Mouse (Mus musculus) liver (tissue): ENCODE data around the gene Olfr750.

Experiments
- DNase-seq: peaks from one replicate; pipeline ENCODE4 v3.0.0-alpha.2; 2020; ENCODE audit warnings: mixed read lengths

Gene Olfr750

GRCm38 (mm10) chr14:51088166-51088969 is 14.1 kb upstream of the Olfr750 start:
- DNase-seq = peak; percentile 89

- DNase-seq = no peak
Measured at GRCm38 (mm10) chr14:51087762-51088161, 13.5 kb upstream of the Olfr750 start.

DNA sequence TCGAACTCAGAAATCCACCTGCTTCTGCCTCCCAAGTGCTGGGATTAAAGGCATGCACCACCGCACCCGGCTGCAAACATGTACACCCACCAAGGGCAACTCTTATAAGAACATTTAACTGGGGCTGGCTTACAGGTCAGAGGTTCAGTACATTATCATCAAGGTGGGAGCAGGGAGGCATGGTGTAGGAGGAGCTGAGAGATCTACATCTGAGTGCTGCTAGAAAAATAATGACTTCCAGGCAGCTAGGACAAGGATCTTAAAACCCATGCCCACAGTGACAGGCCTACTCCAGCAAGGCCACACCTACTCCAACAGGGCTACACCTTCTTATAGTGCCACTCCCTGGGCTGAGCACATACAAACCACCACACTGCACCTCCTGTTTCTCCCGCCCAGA is 11.7 kb upstream of the Olfr750 start:
- peak; percentile 42 for DNase-seq

DNA sequence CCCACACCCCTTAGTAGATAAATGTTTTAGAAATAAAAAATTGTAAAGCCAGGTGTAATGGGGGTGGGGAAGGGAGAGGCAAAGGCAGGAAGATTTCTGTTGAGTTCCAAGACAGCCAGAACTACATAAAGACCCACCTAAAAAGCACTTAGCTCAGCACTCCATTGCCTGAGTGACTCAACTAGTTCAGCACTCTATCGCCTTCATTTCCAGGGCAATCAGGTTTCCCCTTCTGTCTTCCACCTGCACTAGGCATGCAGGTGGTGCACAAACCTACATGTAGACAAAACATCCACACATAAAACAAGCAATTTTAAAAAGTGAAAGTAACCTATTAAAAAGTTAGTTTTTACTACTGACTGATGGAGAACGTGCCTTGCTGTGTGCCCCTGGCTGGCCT is 10.9 kb upstream of the Olfr750 start:
- no peak for DNase-seq

DNA sequence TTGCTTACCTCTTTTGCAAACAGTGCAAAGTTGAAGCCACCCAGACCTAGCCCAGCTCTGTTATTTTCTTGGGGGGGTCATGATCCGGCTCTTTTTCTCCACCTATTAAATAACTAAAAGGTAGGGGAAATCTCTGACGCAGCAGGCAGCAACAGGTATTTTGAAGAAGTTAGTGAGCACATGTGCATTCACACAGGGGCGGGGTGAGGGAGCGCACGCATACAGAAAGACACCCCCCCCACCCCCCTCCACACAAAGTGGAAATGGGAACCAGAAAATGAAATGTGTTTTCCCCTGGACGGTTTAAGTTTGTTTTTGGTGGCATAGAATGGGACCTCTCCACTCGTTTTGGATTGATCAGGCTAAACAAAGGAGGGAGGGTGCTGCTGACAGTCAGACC is 9.6 kb upstream of the Olfr750 start:
- DNase-seq = no peak

DNA sequence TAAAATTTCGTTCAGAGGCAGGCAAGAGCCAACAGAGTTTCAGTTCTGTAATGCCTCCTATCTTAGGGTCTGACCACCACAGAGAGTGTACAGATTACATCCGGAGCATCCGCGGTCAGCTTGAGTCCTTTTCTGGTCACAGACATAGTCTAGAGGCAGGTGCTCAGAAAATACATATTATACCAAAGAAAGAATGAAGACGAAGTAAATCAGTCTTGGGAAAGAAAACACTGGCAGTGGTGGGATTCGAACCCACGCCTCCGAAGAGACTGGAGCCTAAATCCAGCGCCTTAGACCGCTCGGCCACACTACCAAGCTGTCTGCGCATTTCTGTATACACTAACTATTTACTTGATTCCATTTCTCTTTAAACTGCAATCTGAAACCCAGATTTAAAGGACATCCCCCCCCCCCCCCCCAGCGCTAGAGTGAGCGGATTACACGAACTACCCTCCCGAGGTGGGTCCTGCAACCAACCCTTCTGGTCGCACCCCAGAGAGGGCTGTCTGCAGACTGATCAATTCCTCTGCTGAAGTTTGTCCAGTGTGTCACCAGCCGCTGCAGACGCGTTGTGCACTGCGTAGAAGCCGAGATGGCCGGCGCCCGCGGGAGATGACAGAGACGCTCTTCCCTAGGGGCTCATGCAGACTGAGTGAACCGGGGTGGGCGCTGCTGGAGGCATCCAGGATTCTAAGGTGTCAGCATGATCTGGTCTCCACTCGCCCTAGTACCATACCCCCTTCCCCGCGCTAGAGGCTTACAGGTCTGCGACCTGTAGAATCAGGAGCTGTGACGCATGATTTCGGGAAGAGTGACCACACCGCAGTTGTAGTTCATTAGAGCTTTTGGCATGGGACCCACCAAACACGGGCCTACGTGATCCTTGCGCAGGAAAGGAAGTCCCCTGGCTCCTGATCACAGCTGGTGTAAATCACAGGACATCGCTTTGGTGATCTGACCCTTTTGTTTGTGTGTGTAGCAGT is 8.7 kb upstream of the Olfr750 start:
- peak; percentile 79 for DNase-seq

- DNase-seq = no peak
Measured at GRCm38 (mm10) chr14:51081035-51081434, 6.8 kb upstream of the Olfr750 start.

DNA sequence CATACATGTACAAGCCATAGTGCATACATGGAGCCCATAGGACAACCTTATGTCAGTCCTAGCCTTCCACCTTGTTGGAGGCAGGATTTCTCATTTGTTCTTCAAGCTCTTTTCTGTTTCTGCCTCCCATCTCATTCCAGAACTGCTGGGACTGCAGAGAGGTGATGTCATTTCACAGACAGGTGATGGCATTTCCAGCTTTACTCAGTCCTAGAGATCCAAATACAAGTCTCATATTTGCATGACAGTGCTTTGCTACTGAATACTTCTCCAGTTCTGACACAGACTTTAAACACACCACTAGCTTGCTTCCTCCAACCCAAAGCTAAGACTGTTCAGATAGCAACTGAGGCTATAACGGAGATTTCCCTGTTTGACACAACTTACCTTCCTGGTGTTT is 4.9 kb upstream of the Olfr750 start:
- no peak for DNase-seq

DNA sequence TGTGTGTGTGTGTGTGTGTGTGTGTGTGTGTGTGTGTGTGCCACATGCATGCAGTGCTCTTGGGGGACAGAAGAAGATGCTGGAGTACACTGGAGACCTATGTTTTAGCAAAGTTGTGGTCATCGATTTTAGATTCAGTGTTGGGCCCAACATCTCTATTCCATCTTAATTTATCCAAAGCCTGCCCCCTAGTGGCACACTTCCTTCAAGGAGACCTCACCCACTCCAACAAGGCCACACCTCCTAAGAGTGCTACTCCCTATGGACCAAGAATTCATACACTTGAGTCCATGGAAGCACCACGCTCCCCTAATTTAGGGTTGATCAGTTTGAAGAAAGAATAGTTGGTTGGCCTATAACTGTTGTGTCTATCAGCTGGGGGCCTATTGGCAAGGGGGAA is 4.6 kb downstream of the Olfr750 start:
- DNase-seq = peak; percentile 68

DNA sequence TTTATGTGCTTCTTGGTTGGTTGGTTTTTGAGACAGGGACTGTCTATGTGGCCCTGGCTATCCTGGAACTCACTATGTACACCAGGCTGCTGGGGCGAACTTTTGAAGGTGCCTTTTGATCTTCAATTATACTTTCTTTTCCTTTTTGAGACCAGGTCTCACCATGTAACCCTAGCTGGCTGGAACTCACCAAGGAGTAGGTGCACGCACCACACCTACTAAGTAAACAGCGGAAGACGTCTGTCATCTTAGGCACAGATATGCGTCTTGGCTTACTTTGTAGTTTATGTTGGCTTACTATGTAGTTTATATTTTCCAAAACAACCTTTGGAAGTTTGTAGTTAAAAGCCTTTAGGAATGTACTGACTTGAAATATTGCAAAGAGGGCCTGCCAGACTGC is 5.3 kb downstream of the Olfr750 start:
- DNase-seq = no peak

DNA sequence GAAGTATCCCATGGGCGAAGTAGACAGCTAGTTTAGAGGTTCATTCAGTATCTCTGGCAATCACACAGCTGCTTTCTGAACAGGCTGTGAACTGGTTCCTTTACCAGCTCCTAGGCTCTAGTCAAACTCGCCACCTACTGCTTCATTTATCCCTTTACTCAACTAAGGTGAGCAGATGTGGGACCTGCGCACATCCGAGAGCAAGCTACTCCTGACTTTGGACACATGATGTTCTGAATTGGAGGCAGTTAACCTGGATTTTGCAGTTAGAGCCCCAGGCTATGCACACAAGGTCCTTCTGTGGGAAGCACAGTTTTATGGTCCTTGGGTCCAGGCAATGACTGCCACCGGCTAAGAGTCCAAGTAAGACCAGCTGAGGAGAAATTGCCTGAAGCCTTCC is 13.5 kb downstream of the Olfr750 start:
- no peak for DNase-seq

GRCm38 (mm10) chr14:51057401-51057831 is 16.8 kb downstream of the Olfr750 start, which contains the start of gene Rnase12:
Gene Rnase12, minus strand, starts transcription at chr14:51057661.
- DNase-seq = peak; percentile 19

GRCm38 (mm10) chr14:51054243-51055237 is 19.7 kb downstream of the Olfr750 start:
- DNase-seq = no peak

DNA sequence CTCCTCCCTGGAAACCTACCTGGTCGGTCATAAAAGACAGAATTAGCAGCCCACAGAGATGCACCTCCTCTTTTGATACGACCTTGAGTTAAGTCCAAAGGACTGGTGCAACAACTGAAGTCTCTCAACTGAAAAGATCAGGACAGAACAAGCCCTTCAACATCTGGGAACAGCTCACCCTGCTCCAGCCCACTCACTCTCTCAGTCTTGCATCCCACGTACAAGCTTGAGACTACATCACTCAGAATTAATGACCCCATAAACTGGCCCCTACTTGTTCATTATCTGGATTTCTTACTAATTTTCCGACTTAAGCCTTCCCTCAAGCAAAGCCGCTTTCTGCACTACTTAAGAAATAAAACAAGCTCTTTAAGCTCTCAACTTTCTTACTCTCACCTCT is 21.1 kb downstream of the Olfr750 start:
- no peak for DNase-seq

DNA sequence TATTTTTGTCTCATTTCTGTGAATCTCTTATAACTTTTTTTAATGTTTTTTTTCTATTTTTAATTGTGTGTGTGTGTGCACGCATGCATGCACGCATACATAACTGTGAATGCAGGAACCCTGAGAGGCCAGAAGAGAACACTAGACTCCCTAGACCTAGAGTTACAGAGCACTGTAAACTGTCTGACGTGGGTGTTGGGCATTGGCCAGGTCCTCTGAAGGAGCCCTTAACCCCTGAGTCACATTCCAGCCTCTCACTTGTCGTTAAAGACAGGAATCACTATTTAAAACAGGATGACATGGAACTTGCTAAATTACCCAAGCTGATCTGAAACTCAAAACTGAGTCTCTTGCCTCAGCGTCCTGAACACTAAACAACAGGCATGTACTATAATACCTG is 22.3 kb downstream of the Olfr750 start:
- DNase-seq = no peak

GRCm38 (mm10) chr14:51050063-51050462 is 24.2 kb downstream of the Olfr750 start, which contains the start of gene Rnase11:
Gene Rnase11, minus strand, starts transcription at chr14:51050163.
- no peak for DNase-seq

DNA sequence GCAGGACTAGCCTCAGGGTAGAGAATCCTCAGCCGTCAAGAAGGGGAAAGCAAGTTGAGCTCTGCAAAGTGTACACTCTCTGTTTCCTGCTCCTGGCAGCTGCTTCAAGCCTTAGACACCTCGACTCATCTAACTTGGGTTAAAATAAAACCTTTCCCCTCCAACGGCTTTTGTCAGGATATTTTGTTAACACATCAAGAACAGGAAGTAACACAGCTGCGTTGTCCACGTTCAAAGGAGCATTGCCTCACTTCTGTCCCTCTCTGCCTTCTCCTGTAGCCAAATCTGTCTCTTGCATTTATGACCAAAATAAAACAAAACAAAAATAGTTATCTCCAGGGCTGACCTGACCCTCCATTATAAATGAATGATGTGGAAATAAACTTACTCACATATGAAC is 26.4 kb downstream of the Olfr750 start:
- no peak for DNase-seq

- no peak for DNase-seq
Measured at GRCm38 (mm10) chr14:51041769-51042168, 32.5 kb downstream of the Olfr750 start, which contains the start of gene Rnase9. Gene Rnase9, minus strand, starts transcription at chr14:51041869.

- no peak for DNase-seq
Measured at GRCm38 (mm10) chr14:51036214-51036613, 38.0 kb downstream of the Olfr750 start.

DNA sequence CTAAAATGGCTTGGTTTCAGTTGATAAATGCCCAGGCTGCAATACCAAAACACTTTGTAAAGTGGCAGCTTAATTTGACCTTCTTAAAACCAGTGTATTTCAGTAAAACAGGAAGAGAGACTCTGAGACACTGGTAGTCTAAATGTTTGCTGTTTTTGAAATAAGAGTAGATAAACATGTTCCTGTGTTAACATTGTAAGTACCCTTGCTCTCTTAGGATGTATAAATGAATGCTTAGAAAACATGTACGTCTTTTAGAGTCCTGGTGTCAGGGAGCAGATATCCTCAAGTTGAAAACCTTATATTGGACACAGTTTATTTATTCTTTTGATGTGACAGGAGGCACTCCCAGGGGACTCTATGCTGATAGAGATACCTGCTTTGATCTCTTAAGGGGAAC is 39.0 kb downstream of the Olfr750 start:
- no peak for DNase-seq

DNA sequence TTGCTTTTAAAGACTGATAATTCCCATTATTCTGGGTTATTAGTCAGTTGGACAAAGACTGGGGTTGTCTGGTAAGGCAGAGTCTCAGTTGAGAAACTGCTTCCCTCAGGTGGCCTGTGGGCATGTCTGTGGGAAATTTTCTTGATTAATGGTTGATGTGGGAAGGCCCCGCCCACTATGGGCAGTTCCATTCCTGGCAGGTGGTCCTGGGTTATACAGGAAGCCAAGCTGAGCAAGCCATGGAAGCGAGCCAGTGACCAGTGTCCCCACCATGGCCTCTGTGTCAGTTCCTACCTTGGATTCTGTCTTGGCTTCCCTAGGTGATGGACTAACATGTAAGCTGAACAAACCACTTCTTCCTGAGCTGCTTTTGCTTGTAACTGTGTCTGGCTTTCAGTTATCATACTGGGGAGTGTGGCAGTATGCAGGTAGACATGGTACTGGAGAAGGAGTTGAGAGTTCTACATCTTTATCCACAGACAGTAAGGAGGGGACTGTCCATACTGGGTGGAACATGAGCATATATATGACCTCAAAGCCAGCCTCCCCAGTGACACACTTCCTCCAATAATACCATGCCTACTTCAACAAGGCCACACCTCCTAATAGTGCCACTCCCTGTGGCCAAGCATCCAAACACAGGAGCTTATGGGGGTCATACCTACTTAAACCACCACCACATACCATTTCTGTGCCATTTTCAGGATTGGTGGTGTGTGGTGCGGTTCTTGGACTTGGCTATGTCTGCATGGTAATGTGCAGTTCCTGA is 46.7 kb downstream of the Olfr750 start:
- no peak for DNase-seq
